Mouse (Mus musculus) cerebellum, postnatal 10 days (tissue): ENCODE measurements around the gene Ggt6.
"Not testable (repeated sequence)": the region's sequence is repeated elsewhere in the genome, so short reads cannot be mapped to it uniquely, and the experiment has no call there.

ENCODE experiments used
- DNase-seq, 2 experiments: peaks; one replicate each; pipeline ENCODE4 v3.0.0; 2021; ENCODE audit warnings: mixed read lengths in 2 of 2

The Ggt6 gene

GRCm38 (mm10) chr11:72440597-72440964 is 5.3 kb downstream of the Ggt6 start:
- DNase-seq = not testable (repeated sequence)

DNA sequence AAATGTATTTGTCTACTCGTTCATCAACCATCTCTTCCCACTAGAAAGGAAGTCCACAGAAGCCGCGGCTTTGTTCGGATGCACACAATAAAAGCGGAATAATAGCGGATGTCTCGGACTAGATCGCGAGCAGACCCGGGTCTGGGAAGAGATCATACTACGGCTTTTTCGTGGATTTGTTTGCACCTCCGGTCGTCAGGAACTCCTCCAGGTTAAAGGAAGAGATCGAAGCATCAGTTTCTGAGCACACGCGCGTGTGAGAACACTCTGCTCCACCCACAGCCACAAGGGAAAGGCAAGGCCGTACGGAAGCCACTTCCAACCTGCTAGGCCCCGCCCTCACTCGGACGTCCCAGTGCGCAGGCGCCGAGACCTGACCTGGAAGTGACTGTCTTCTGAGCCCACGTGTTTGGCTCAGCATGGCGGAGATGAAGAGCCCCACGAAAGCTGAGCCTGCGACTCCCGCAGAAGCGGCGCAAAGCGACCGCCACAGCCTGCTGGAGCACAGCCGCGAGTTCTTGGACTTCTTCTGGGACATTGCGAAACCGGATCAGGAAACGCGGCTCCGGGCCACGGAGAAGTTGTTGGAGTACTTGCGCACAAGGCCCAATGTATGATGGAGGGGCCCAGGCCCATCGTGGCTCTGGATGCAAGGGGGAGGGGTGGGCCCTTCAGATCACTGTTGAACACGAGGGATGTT is 5.8 kb downstream of the Ggt6 start, which contains the start of gene Mybbp1a:
Gene Mybbp1a (plus strand): TSS at position 391 of the 700 bp plus-strand sequence.
- DNase-seq = peak; percentile 99 to 100

DNA sequence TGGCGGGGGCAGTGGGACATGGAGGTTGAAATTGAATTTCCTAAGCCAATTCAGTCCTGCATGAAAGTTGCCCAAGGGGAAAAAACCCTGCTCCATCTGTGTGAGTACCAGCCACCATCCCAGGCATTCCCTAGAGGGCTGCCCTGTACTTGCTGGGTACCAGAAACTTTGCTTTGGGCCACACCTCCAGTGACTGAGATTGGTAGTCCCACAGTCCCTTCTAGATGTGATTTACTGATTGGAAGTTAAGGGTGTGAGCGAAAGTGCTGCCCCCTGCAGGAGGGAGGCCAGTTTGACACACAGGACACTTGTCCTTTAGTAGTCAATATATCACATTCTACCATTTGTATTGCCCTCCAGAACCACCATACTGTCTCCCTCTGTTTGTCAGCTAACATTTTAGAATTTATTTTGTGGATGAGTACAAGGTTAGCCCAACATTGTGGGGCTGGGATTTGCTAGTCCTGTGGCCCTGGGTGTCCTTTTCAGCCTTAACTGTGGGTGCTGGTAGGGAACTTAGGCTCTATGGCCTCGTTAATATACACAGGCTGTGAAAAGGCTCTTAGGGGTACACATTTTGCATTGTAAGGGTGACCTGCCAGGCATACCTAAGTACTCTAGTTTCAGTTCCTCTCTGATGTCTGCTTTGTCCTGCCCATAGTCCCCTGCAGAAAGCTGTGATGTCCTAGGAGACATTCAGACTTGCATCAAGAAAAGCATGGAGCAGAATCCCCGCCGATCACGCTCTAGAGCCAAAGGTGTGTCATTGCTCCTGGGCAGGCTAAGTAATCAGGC is 11.2 kb downstream of the Ggt6 start:
- peak; percentile 62 to 72 for DNase-seq

DNA sequence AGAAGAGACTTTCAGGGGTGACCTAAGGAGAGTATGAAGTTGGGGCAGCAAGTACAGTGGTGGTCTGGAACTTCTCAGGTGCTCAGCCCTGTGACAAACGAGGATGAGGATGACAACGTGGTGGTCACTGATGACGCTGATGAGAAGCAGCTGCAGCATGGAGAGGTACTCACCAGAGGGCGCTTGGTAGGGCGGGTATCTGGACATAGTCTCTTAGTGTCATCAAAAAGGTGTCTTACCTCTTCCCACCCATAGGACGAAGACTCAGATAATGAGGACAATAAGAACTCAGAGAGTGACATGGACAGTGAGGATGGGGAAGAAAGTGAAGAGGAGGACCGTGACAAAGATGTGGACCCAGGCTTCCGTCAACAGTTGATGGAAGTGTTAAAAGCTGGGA is 12.1 kb downstream of the Ggt6 start:
- DNase-seq = peak in 1 of 2 experiments; percentile 43

GRCm38 (mm10) chr11:72452140-72452665 is 16.9 kb downstream of the Ggt6 start:
- DNase-seq = no peak

- no peak for DNase-seq
Measured at GRCm38 (mm10) chr11:72453105-72453953, 18.0 kb downstream of the Ggt6 start.

DNA sequence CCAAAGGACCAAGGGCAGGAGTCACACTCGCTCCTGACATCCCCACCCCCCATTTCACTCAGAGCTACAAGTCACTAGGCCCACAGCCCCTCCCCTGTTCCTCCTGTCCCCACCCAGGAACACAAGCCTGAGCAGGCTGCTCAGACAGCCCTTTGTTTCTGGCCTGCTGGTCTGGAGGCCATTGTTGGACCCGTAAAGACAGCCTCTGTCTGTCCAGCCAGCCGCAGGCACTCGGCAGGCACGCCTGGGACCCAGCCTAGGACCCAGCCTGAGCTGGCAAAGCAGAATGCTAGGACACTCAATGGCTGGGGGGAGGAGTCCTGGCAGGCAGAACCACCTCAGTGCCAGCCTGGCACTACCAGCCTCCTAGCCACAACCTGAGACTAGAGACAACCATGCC is 20.4 kb downstream of the Ggt6 start:
- DNase-seq = peak; percentile 76 to 84

DNA sequence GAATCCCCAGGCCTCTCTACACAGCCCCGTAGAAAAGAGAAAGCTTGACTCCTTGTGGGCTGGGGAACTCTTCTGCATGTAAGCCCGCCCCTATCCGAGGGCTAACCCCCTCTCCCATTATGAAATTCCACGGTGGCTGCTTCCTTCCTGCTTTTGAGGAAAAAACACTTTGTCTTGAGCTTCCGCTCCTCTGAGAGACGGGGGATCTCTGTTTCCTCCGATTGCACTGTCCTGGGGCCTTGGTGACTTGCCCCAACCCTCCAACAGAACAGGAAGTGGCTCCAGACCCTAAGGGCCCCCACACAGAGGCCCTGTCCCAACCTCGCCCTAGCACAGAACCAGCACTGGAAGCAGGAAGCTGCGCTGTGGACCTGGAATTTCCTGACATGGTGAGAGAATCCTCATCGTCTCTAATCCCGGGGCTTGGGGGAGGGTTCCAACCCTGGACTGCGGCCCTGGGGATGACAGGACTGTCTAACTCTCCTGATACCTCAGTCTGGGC is 22.7 kb downstream of the Ggt6 start:
- DNase-seq = no peak

DNA sequence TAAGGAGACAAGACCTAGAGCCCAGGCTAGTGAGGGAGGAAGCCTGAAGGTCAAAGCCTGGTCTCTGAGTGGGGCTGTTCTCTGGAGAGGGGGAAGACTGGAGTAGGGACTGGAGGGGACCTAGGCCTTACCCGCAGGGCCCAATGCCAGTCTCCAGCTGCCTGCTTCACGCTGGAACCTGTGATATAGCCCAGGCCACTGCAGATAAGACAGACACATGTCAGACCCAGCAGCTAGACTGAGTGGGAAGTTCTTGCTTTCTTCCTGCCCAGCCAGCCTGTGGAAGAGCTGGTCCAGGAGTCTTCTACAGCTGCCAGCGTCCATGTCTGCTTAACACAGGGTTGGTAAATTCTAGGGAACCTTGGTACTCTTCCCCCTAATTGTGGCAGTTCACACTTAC is 23.2 kb downstream of the Ggt6 start:
- DNase-seq = no peak

- DNase-seq = no peak
Measured at GRCm38 (mm10) chr11:72461500-72461981, 26.2 kb downstream of the Ggt6 start.

DNA sequence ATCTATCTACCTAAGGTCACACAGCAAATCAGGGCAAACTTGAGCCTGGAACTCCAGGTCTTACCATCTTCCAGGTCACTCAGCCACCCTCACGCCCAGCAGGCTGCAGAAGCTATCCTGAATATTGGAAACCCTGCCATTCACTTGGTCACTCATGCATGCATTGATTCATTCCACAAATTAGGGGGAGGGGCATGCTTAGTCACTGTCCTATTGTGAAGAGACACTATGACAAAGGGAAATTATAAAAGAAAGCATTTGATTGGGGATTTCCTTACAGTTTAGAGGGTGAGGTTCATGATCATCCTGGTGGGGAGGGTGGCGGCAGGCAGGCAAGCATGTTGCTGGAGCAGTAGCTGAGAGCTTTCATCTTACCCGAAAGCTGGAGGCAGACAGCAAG is 29.5 kb downstream of the Ggt6 start:
- no peak for DNase-seq

- peak; percentile 50 to 55 for DNase-seq
Measured at GRCm38 (mm10) chr11:72465978-72466693, 30.8 kb downstream of the Ggt6 start.

- no peak for DNase-seq
Measured at GRCm38 (mm10) chr11:72466694-72467507, 31.6 kb downstream of the Ggt6 start.

DNA sequence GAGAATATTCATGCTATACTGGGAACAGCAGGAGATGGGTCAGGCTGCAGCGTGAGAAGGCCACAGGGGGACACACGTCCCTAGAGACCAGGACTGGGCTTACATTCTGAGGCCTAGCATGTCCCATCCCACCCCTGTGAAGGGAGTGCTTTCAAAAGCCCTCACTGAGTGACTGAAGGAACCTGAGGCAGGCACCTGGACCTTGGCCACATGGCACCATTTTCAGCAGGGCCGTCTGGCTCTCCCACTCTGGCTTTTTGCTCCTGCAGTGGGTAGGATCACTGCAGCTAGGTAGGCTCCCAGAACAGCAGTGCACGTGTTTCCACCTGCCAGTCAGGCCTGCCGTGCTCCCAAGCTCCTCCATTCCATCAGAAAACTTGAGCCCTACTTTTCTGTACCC is 33.2 kb downstream of the Ggt6 start:
- DNase-seq = peak; percentile 81 to 83

DNA sequence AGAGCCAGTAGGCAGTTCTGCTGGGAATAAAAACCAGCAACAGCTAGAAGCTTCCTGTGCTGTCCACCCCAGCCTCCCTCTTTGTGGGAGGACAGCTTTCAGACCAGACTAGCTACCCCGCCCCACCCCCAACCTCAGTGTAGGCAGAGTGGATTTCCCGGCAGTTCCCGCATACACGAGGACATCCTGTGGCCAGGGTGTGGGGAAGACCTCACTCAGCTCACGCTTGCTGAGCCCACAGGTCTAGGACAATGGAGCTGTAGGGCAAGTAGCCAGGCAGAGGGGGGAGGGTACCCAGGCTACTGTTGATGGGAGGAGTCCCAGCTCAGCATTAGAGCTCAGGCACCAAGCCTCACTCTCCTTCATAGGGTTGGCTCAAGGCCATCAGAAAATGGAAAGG is 33.9 kb downstream of the Ggt6 start:
- DNase-seq = peak; percentile 79 to 83

- DNase-seq = no peak
Measured at GRCm38 (mm10) chr11:72470004-72470403, 34.7 kb downstream of the Ggt6 start.

GRCm38 (mm10) chr11:72471381-72471780 is 36.1 kb downstream of the Ggt6 start:
- peak; percentile 64 to 83 for DNase-seq

DNA sequence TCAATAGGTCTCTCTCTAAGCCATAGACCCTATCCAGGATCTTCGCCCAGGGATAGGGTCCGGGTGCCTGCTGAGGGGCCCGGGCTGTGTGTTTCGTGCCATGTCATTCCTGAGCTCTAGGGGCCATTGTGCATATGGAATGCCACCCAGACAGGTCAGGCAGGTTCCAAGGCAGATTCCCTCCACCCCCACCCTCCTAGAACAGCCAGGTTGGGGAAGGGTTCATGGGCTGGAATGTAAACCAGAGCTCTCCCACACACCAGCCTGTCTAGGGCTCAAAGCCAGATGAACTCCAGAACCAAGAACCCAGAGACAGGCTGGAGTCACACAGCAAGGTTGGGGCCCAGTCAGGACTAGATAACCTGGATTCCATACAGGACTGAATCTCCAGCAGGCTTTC is 38.2 kb downstream of the Ggt6 start:
- DNase-seq = no peak

- no peak for DNase-seq
Measured at GRCm38 (mm10) chr11:72474926-72475325, 39.6 kb downstream of the Ggt6 start.

- DNase-seq = no peak
Measured at GRCm38 (mm10) chr11:72475408-72475807, 40.1 kb downstream of the Ggt6 start.

GRCm38 (mm10) chr11:72476074-72476625 is 40.8 kb downstream of the Ggt6 start:
- no peak for DNase-seq
